22 mouse cellular contexts compared by ENCODE assay signal in the genomic region with DNA sequence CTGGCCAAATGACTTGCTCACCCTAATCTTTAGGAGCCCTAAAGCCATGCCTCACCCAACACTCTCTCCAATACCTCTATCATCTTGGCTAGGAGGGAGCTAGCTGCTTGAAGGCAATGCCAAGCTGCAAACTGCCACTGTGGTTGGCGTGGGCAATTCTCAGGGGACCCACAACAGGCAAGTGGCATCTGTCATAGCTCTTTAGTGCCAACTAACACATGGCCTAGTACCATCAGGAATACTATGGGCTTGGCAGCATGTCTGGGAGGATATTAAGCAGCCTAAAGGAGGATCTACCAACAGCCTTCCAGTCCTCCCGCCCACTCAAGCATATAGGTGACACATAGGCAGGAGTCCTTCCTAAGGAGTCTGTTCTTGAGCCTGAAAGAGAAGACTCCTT. TPM values are rescaled to one million over a fixed set of nuclear protein-coding genes. Genes with fewer than 3 reads are reported as not detected.
A peak's percentile ranks its signal among the peaks of the same experiment; 100 is the strongest.
DNase-seq lines count a peak whose midpoint lies in the region; ATAC-seq and TF ChIP-seq lines count a peak whose summit lies in the region.
"Had no signal": no experiment of that assay in that cellular context is flagged by ENCODE, and none has a peak within 500 bp of the region (broad histone marks: within the 10 kb centered on the region; RNA-seq: fewer than 3 reads in every experiment).

No protein-coding gene starts in this region.

- 76% methylated on average over 2 of the region's 2 CpGs for WGBS in forebrain, embryonic 13.5 days
- WGBS in forebrain, embryonic 10.5 days, result 87% methylated on average over 2 of the region's 2 CpGs
- 84% methylated on average over 2 of the region's 2 CpGs for WGBS in midbrain, postnatal 0 days
- WGBS in midbrain, embryonic 16.5 days, result 84% methylated on average over 2 of the region's 2 CpGs

- H3K27ac ChIP-seq in forebrain, embryonic 13.5 days, result no peak overlapping the region
- no peak overlapping the region for H3K27ac ChIP-seq in forebrain, embryonic 10.5 days
- no peak overlapping the region for H3K27ac ChIP-seq in midbrain, postnatal 0 days (ENCODE audit: low read depth, low read length)
- H3K27ac ChIP-seq in midbrain, embryonic 16.5 days (ENCODE audit: low read length), result no peak overlapping the region
- H3K27ac ChIP-seq: gastrocnemius, adult 2 months; heart, embryonic 15.5 days; kidney, embryonic 15.5 days; limb, embryonic 12.5 days; liver, embryonic 14.5 days; stomach, postnatal 0 days had no signal

- peak; percentile 59 for ATAC-seq in forebrain, embryonic 13.5 days
- ATAC-seq in midbrain, postnatal 0 days (ENCODE audit: low FRiP score), result no peak
- ATAC-seq in midbrain, embryonic 16.5 days, result no peak
- no peak for ATAC-seq in monocyte, adult 5-6 weeks (replicated peaks; ENCODE audit: insufficient number of reproducible peaks, low FRiP score, low TSS enrichment, poor library complexity, severe bottlenecking)
- ATAC-seq: lung, postnatal 0 days; Patski had no signal

- no peak overlapping the region for H3K4me3 ChIP-seq in forebrain, embryonic 13.5 days
- H3K4me3 ChIP-seq in forebrain, embryonic 10.5 days, result no peak overlapping the region
- no peak overlapping the region for H3K4me3 ChIP-seq in midbrain, postnatal 0 days (ENCODE audit: low read depth, low read length)
- no peak overlapping the region for H3K4me3 ChIP-seq in midbrain, embryonic 16.5 days (ENCODE audit: low read depth, low read length)
- H3K4me3 ChIP-seq: gastrocnemius, adult 2 months; heart, embryonic 15.5 days; kidney, embryonic 15.5 days; limb, embryonic 12.5 days had no signal

- DNase-seq in forebrain, embryonic 10.5 days (ENCODE audit: extremely low spot score, low spot score), result no peak
- peak; percentile 80 for DNase-seq in midbrain, postnatal 0 days (ENCODE audit: low spot score)
- peak; percentile 73 for DNase-seq in layer of hippocampus, adult 11-12 months (ENCODE audit: low spot score)
- DNase-seq in layer of hippocampus, postnatal 36 days, result peak; percentile 64 to 68
- no peak for DNase-seq in kidney, adult 18-20 months
- DNase-seq: B cell, adult 2 months; cerebellum, adult 9-11 months; gastrocnemius, adult 2 months; heart, adult 11 months; right cerebral cortex, adult 18-20 months; thymus, postnatal 36 days had no signal

- no peak for TF ChIP-seq CTCF in midbrain, postnatal 0 days (IDR thresholded peaks at IDR 0.05)

- no peak overlapping the region for H3K4me2 ChIP-seq in forebrain, embryonic 13.5 days
- H3K4me2 ChIP-seq in midbrain, postnatal 0 days (ENCODE audit: low read depth, low read length, poor library complexity, severe bottlenecking), result no peak overlapping the region
- H3K4me2 ChIP-seq in midbrain, embryonic 16.5 days (ENCODE audit: low read length), result no peak overlapping the region
- H3K4me2 ChIP-seq: heart, embryonic 15.5 days; kidney, embryonic 15.5 days; limb, embryonic 12.5 days had no signal

- H3K36me3 ChIP-seq in forebrain, embryonic 13.5 days (ENCODE audit: poor library complexity, severe bottlenecking), result no peaks in the 10 kb centered on the region
- H3K36me3 ChIP-seq in forebrain, embryonic 10.5 days (replicated peaks), result peaks cover 48% of the 10 kb centered on the region
- no peaks in the 10 kb centered on the region for H3K36me3 ChIP-seq in midbrain, postnatal 0 days (ENCODE audit: insufficient read depth, low read length)
- no peaks in the 10 kb centered on the region for H3K36me3 ChIP-seq in midbrain, embryonic 16.5 days (ENCODE audit: control insufficient read depth, insufficient read depth, low read length)
- H3K36me3 ChIP-seq: heart, embryonic 15.5 days; kidney, embryonic 15.5 days had no signal

- no peak overlapping the region for H3K9ac ChIP-seq in forebrain, embryonic 13.5 days
- H3K9ac ChIP-seq in midbrain, postnatal 0 days (replicated peaks; ENCODE audit: low read length, poor library complexity, severe bottlenecking), result no peak overlapping the region
- no peak overlapping the region for H3K9ac ChIP-seq in midbrain, embryonic 16.5 days (ENCODE audit: low read depth, low read length)
- H3K9ac ChIP-seq: heart, embryonic 15.5 days; kidney, embryonic 15.5 days; limb, embryonic 12.5 days; liver, embryonic 14.5 days had no signal

- H3K27me3 ChIP-seq in forebrain, embryonic 13.5 days, result no peaks in the 10 kb centered on the region
- no peaks in the 10 kb centered on the region for H3K27me3 ChIP-seq in forebrain, embryonic 10.5 days (ENCODE audit: poor library complexity, severe bottlenecking)
- no peaks in the 10 kb centered on the region for H3K27me3 ChIP-seq in midbrain, postnatal 0 days (ENCODE audit: insufficient read depth, low read length)
- no peaks in the 10 kb centered on the region for H3K27me3 ChIP-seq in midbrain, embryonic 16.5 days (ENCODE audit: control insufficient read depth, insufficient read depth, low read depth, low read length)
- H3K27me3 ChIP-seq: heart, embryonic 15.5 days; kidney, embryonic 15.5 days; limb, embryonic 12.5 days; megakaryocyte, embryonic 14.5 days; Patski had no signal

- peaks cover 26% of the 10 kb centered on the region for H3K4me1 ChIP-seq in forebrain, embryonic 13.5 days
- H3K4me1 ChIP-seq in forebrain, embryonic 10.5 days, result peaks cover 11% of the 10 kb centered on the region
- H3K4me1 ChIP-seq in midbrain, postnatal 0 days (ENCODE audit: insufficient read depth, low read length), result 0 out of 2 replicates have a peak, but pooled peaks cover 3% of the 10 kb centered on the region
- H3K4me1 ChIP-seq in midbrain, embryonic 16.5 days (ENCODE audit: control insufficient read depth, insufficient read depth, low read length), result no peaks in the 10 kb centered on the region
- H3K4me1 ChIP-seq: megakaryocyte, embryonic 14.5 days had no signal

- no peaks in the 10 kb centered on the region for H3K9me3 ChIP-seq in forebrain, embryonic 13.5 days (replicated peaks)
- H3K9me3 ChIP-seq in forebrain, embryonic 10.5 days, result no peaks in the 10 kb centered on the region
- H3K9me3 ChIP-seq in midbrain, postnatal 0 days (ENCODE audit: low read length), result no peaks in the 10 kb centered on the region
- H3K9me3 ChIP-seq in midbrain, embryonic 16.5 days (replicated peaks; ENCODE audit: control insufficient read depth, low read length, poor library complexity, severe bottlenecking), result no peaks in the 10 kb centered on the region
- H3K9me3 ChIP-seq: heart, embryonic 15.5 days; kidney, embryonic 15.5 days; limb, embryonic 12.5 days had no signal

RNA-seq across cellular contexts. Expression of gene Gli2, which starts 33.3 kb away (rescaled TPM):
- polyA plus RNA-seq in forebrain, embryonic 13.5 days (2015; fragmentation: Nextera tagmentation; extraction: Ambion mirVana), result 5.6 and 6.5 TPM in 2 replicates
- polyA plus RNA-seq in forebrain, embryonic 10.5 days (2016; fragmentation: Nextera tagmentation; extraction: Ambion mirVana), result 12.9 and 13.0 TPM in 2 replicates
- total RNA-seq in midbrain, postnatal 0 days (2014; rRNA removed), result 3.3 and 4.7 TPM in 2 replicates
- polyA plus RNA-seq in midbrain, postnatal 0 days (2015; fragmentation: Nextera tagmentation; extraction: Ambion mirVana), result 0.77 and 0.84 TPM in 2 replicates
- polyA plus RNA-seq in midbrain, embryonic 16.5 days (2015; fragmentation: Nextera tagmentation; extraction: Ambion mirVana), result 1.1 TPM in 2 replicates
- total RNA-seq in layer of hippocampus, postnatal 36 days (2021), result 1 to 10 TPM; 3.1 to 5.2 TPM
- 0.29 TPM in 1 of 3 replicates, not detected in the others for total RNA-seq in monocyte, adult 5-6 weeks (2017)

Comparison
In these comparisons a context has a peak if more than half of its experiments do, and no peak if none do; other contexts are left out.
1. DNase-seq: peak in midbrain, postnatal 0 days (single experiment), layer of hippocampus, adult 11-12 months (single experiment) and layer of hippocampus, postnatal 36 days (2 of 2); none in forebrain, embryonic 10.5 days (single experiment) and kidney, adult 18-20 months (single experiment).